Mouse (Mus musculus): ENCODE data around the gene Eef1akmt1.

DNA sequence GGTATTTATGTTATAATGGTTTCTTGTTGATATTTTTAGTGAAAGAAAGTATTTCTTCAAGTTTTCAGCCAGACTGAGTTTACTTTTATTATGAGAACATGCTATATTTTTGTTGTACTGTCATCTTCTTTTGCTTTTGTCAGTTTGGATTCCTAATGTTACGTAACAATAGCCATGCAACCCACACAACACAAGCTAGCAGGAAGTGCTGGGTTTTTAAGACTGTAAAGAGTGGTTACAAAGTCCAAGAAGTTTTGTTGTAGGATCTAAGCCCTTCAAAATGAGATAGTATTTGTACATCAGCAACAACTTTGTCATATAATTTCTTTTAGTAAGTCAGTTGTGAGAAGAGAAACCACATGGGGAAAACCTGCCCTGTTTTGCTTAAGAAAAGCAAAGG lies 46.3 kb upstream of the Eef1akmt1 start:
- no peak for TF ChIP-seq CTCF (IDR thresholded peaks at IDR 0.05; ENCODE audit: low read depth, low read length)
- no peak for TF ChIP-seq TAL1 (conservative IDR thresholded peaks at IDR 0.05; ENCODE audit: low read depth, low read length)
- TF ChIP-seq POLR2AphosphoS5 (IDR thresholded peaks at IDR 0.05; ENCODE audit: insufficient replicate concordance, low read depth, low read length), result no peak
- TF ChIP-seq GATA2 (IDR thresholded peaks at IDR 0.05; ENCODE audit: borderline replicate concordance, low read depth, low read length), result no peak

Data from G1E (cell line).